Mouse (Mus musculus) common myeloid progenitor, adult 5-6 weeks (primary cell): ENCODE results near the gene Nyx. TPM values are rescaled to one million over a fixed set of nuclear protein-coding genes. Genes with fewer than 3 reads are reported as not detected.

Experiments used
- ATAC-seq: replicated peaks from 2 replicates; pipeline ENCODE4 v1.8.0; 2016; ENCODE audit warnings: low read depth, mild to moderate bottlenecking, moderate TSS enrichment, inconsistent platforms; ENCODE audit not compliant: poor library complexity, severe bottlenecking
- total RNA-seq: library from RNA; stranded (forward); fragments of 200-1000, 187-1606 nt; gene quantifications from 2 replicates; pipeline ENCODE4 v1.2.3, GENCODE M21; 2017

Gene Nyx
- total RNA-seq, 1 experiment from 2014 or later: not detected

- no peak for ATAC-seq
Observed at GRCm38 (mm10) chrX:13489761-13490160, 23.9 kb downstream of the Nyx start.

DNA sequence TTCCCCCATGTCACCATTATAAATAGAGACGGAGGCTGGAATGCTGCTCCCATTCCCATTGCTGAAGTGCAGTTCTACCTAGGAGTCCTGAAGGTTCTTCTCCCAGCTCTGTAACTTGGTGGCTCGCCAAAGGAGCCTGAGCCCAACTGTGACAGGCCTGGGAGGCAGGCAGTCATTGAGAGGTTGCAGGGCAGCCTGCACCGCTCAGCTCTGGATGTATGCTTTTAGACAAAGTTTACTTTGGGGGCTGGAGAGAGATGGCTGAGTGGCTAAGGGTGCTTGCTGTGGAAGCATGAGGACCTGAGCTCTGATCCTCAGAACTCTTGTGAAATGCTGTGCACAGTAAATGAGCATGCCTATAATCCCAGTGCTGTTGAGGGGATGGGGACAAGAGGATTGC, 25.0 kb downstream of the Nyx start:
- no peak for ATAC-seq

DNA sequence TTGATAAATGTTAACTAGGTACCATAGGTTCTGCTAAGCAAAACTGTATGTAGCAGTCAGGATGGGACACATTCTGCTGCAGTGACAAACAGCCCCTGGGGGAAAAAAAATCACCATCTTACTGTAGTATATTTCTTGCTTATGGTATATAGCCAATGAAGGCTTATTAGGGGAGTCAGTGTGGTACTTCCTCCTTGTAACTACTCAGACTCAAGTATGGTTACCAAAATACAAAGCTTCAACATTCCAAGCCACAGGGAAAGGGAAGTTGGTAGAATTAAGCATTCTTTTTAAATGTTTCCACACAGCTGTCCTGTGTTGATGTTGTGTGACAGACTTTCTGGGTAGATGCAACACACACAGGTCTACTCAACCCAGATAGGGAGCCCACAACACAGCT, 27.0 kb downstream of the Nyx start:
- ATAC-seq: peak; percentile 52; the same call in 1 of the 2 replicates

- no peak for ATAC-seq
Observed at GRCm38 (mm10) chrX:13494892-13495703, 29.2 kb downstream of the Nyx start.

GRCm38 (mm10) chrX:13500284-13500683, 34.4 kb downstream of the Nyx start:
- peak; percentile 64 for ATAC-seq

DNA sequence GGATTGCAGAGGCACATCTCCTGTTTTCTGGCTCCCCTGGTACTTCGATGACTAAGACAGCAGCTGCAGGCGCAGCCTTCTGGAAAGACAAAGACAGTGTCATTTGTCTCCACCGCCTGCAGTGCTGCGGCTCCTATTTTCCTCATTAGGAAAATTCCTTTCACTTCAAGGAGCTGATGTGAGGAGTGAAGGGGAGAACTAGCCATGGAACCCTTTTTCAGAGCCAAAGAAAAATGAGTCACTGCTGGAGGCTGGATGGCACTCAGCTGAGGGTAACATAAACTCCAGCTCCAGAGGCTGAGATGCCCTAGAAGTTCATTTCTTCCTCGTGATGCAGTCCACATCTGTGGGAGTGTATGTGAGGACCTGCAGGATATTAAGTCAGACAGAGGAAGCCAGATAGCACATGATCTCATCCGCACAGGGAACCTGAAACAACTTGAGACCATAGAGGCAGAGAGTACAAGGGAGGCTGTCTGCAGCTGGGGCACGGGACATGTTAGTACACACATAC, 37.0 kb downstream of the Nyx start:
- no peak for ATAC-seq

- ATAC-seq: no peak; the same call in 1 of the 2 replicates
Observed at GRCm38 (mm10) chrX:13504389-13504788, 38.5 kb downstream of the Nyx start.

DNA sequence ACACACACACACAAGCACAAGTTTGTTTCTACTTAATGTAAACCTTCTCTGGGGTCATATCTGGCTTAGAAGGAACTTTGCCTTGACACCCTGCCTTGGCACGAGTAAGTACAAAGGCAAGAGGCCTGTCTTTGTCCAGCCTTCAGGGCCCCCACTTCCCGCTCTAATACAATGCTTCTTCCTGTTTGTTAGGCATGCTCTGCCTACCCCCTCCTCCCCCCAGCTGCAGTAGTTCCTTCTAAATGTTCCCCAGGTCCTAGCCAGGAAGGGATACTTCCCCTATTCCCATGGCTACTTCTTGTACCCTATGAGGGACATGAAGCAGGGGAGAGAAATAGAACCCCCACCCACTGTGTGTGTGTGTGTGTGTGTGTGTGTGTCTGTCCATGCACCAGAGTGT, 40.5 kb downstream of the Nyx start:
- 0 out of 2 replicates have a peak, but pooled peaks have one; percentile 11 for ATAC-seq

GRCm38 (mm10) chrX:13513127-13513526, 47.2 kb downstream of the Nyx start:
- ATAC-seq: peak; percentile 61

- ATAC-seq: no peak
Observed at GRCm38 (mm10) chrX:13513864-13514263, 48.0 kb downstream of the Nyx start.

DNA sequence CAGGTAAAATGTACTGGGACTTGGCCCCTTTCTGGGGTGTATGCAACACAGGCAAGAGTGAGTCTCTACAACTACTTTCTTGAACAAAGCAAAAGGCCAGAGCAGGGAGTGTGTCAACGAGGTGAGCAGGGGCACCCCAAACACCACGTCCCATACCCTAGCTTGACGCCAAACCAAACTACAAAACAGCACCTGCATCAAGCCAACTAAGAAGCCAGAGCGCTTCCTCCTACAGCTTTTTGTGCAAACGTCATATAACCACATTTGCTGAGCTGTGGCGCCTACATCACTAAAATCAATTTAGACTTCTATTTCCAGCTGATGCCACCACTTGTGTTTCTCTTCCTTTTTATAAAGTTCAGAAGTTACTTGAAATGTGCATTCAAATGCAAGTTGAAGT, 50.5 kb downstream of the Nyx start:
- ATAC-seq: peak; percentile 59

DNA sequence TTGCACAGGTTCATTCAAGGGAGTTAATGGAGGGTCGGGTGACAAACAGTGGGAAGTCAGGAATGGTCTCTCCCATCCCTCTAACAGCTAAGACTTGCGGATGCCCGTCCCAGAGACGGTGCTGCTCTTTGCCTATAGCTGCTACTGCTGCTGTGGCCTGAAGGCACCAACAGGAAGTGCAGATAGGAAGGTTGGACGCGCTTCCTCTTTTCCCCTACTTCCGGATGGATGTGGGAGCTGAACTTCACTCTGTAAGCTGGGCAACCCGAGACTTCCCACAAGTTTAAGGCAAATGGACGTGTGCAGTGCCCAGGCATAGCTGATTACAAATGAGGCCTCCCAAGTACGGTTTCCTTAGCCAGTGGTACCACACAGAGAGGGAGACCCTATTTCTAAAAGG, 52.1 kb downstream of the Nyx start:
- peak; percentile 71 for ATAC-seq

DNA sequence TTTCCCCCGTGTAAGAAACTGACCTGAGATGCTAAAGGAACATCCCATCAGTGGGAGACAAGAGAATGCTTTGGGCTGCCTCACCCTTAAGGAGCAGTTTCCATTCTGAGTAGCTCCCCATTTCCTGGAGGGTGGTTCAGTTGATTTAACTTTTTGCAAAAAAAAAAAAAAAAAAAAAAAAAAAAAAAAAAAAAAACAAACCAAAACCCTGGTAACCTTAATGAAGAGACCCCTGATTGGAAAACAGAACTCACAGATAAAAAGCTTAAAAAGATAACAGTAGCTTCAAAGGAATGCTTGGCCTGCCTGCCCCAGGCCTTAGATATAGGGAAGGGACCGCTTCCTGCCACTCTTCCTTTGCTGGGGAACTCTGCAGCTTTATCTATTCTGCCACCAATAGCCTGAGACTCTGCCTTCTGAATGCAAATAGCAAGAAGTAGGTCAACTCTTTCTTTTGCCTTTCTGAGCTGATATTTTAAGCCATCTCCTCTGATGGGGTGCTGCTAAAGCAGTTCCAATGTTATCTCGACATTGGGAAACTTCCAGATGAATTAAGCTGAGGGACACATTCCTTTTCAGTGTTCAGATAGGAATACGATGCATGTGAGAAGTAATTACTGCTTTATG, 53.0 kb downstream of the Nyx start:
- ATAC-seq: peak; percentile 42; the same call in 1 of the 2 replicates

DNA sequence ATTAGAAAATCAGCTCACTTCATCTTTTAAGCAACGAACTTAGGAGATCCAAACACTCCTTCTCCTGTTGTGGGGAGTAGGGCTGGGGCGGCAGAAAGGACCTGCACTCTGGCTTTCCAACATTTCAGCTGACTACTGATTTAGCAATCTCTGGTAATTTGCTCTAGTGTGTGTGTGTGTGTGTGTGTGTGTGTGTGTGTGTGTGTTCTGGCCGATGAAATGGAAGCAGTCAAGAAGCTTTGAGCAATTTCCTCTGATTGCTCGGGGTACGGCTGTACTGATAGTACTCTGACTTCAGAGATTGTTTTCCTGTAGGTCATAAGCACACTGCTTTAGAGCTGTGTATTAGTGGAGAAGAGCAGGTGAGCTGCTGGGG, 53.5 kb downstream of the Nyx start:
- no peak for ATAC-seq

DNA sequence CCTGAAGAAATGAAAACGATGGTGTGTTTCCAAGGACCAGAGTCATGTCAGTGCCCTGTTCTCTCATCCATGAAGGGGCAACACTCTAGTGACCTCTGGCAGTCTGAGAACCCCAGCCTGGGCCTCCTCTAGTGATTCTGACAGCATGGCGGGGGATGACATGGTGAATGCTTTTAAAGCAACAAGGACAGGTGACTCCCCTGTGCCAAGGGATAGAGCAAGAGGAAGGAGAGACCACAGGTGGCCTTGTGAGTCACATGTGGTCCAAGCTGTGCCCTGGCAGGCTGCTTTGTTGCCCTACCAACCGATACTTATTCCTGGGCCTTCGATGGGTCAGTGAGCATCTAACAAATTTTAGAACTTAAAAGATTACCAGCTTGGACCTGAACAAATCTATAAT, 54.7 kb downstream of the Nyx start:
- ATAC-seq: no peak

DNA sequence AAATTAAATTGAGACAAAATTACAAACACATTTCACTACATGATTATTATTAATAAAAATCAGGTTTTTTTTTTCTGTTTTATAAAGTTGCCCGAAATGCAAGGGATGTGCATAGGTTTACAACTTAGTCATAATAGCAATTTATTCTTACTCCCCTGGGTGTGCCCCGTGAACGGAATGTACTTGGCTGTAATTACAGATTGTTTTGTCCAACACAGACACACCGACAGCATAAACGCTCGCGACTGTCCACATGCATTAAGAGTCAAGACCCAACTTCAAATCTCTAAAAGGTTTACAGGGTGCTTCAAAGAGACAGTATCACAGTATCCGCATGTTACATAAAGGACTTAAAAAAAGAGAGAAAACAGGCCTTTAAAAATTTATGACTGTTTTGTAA, 55.4 kb downstream of the Nyx start:
- no peak for ATAC-seq

Other genes with a start within 250 kb of the Nyx start
- 557 and 585 TPM in 2 replicates for gene Ddx3x, start 185.1 kb upstream of the Nyx start, total RNA-seq
- 0.46 TPM in 1 of 2 replicates, not detected in the other for gene Gpr34, start 166.0 kb downstream of the Nyx start, total RNA-seq
- gene Gpr82, start 195.3 kb downstream of the Nyx start, total RNA-seq: not detected in 2 replicates